In genomic region chr7:78576706-78577461, GRCm38 (mm10) we compare ENCODE assay signal across 8 mouse cellular contexts.
DNase-seq lines count a peak whose midpoint lies in the region; ATAC-seq lines count a peak whose summit lies in the region.

No protein-coding gene starts in this region.

- H3K4me3 ChIP-seq in forebrain, embryonic 15.5 days = peak overlapping the region; percentile 65

- H3K4me1 ChIP-seq in forebrain, embryonic 15.5 days = peaks cover 48% of the 10 kb centered on the region

- no peak for ATAC-seq in CD4-positive, CD25-positive, alpha-beta regulatory T cell, adult 4 months
- ATAC-seq in forebrain, embryonic 15.5 days (replicated peaks) = peak; percentile 61

- no peaks in the 10 kb centered on the region for H3K9me3 ChIP-seq in forebrain, embryonic 15.5 days

- DNase-seq in CD4-positive, CD25-positive, alpha-beta regulatory T cell, adult 2 months (ENCODE audit: low read depth, low spot score) = peak; percentile 44
- peak; percentile 49 for DNase-seq in retina, embryonic 14.5 days (ENCODE audit: low spot score)
- no peak for DNase-seq in retina, postnatal 1 day
- peak; percentile 32 for DNase-seq in kidney, postnatal 14 days
- peak; percentile 37 for DNase-seq in naive thymus-derived CD4-positive, alpha-beta T cell, adult 2 months (ENCODE audit: low read depth)
- DNase-seq in layer of hippocampus, adult 11-12 months (ENCODE audit: low spot score) = no peak

- no peaks in the 10 kb centered on the region for H3K36me3 ChIP-seq in forebrain, embryonic 15.5 days

- no peaks in the 10 kb centered on the region for H3K27me3 ChIP-seq in forebrain, embryonic 15.5 days

- H3K9ac ChIP-seq in forebrain, embryonic 15.5 days (replicated peaks) = peak overlapping the region; percentile 84

- peak overlapping the region; percentile 68 for H3K4me2 ChIP-seq in forebrain, embryonic 15.5 days (replicated peaks)

- peak overlapping the region; percentile 96 for H3K27ac ChIP-seq in forebrain, embryonic 15.5 days (replicated peaks)

- under 1% methylated on average over 35 of the region's 35 CpGs for WGBS in forebrain, embryonic 15.5 days

Comparison
In these comparisons a context has a peak if more than half of its experiments do, and no peak if none do; other contexts are left out.
1. DNase-seq: peak in CD4-positive, CD25-positive, alpha-beta regulatory T cell, adult 2 months (single experiment), retina, embryonic 14.5 days (single experiment), kidney, postnatal 14 days (single experiment) and naive thymus-derived CD4-positive, alpha-beta T cell, adult 2 months (single experiment); none in retina, postnatal 1 day (single experiment) and layer of hippocampus, adult 11-12 months (single experiment).